Mouse (Mus musculus): Measurements from ENCODE around the gene Psap.

DNA sequence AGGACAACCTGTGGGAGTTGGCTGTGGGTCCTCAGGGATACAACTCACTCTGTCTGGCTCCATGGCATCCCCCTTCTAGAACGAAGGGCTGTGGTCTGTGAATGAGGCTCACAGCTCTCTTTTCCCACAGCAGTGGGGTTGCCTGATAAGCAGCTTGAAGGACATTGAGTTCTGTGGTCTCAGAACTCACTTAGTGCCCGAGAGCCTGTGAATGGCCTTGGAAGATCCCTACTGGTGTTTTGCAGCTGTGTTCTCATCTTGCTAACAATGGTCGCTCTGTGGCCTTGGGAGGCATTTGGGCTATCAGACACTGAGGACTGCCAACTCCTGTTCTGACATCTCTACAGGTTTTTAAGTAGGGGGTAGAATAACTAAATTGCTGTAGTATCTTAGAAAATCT, 17.9 kb downstream of the Psap start:
- no peak for TF ChIP-seq CTCF (IDR thresholded peaks at IDR 0.05; ENCODE audit: low read depth, low read length)
- TF ChIP-seq GATA1 (IDR thresholded peaks at IDR 0.05; ENCODE audit: borderline replicate concordance, low read length) = no peak
- no peak for TF ChIP-seq POLR2AphosphoS5 (IDR thresholded peaks at IDR 0.05; ENCODE audit: insufficient replicate concordance, low read depth, low read length)
